Mouse (Mus musculus) C2C12 (cell line): ENCODE measurements around the gene Bche.

Experiments used
- CTCF ChIP-seq: IDR thresholded peaks from one replicate; pipeline ENCODE4 v1.5.1; 2011; ENCODE audit not compliant: control insufficient read depth, insufficient read depth, insufficient read length
- USF1 ChIP-seq: IDR thresholded peaks from one replicate; pipeline ENCODE4 v1.6.1; 2011; ENCODE audit warnings: low read depth, mild to moderate bottlenecking, control low read depth, moderate library complexity

DNA sequence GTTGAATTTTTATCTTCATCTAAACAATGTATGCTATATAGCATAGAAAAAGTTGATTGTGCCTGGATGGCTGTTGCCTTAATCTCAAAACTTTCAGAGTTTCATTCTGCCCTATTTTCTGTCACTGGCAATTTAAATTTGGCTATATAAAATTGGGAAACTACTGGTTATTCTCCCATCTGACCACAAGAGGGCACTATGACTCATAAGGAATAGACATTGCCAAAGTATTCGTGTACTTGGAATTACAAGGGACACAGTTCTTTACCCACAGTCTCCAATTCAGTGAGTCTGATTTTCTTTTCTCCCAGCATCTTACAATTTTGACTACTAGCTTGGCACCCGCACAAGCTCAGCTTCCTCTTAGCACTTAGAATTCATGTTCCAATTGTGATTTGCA lies 23.5 kb upstream of the Bche start:
- TF ChIP-seq CTCF (no peak), USF1 (no peak)
